Mouse (Mus musculus): ENCODE results near the gene Cd180.

Cd180 gene

GRCm38 (mm10) chr13:102778859-102779258 is 85.5 kb downstream of the Cd180 start:
- in situ Hi-C loops (cut with MboI): no loop called here

DNA sequence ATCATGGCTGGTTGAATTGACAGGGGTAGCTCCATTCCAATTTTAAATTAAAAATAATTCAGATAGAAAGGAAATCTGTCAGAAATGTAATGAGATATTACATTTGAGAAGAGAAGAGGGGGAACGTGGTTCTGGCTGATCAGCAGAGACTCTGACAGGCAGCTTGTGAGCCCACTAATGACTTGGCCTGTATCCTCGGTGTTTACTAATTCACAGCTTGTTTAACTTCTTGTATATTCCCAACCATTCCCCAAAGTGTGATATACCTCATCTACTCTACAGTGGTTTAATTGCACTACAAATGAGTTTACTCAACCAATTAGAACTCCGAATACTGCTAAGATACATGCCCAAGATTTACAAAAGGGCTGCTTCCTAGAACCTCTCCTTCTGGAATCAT is 85.9 kb downstream of the Cd180 start:
- in situ Hi-C loops (cut with MboI): no loop called here

DNA sequence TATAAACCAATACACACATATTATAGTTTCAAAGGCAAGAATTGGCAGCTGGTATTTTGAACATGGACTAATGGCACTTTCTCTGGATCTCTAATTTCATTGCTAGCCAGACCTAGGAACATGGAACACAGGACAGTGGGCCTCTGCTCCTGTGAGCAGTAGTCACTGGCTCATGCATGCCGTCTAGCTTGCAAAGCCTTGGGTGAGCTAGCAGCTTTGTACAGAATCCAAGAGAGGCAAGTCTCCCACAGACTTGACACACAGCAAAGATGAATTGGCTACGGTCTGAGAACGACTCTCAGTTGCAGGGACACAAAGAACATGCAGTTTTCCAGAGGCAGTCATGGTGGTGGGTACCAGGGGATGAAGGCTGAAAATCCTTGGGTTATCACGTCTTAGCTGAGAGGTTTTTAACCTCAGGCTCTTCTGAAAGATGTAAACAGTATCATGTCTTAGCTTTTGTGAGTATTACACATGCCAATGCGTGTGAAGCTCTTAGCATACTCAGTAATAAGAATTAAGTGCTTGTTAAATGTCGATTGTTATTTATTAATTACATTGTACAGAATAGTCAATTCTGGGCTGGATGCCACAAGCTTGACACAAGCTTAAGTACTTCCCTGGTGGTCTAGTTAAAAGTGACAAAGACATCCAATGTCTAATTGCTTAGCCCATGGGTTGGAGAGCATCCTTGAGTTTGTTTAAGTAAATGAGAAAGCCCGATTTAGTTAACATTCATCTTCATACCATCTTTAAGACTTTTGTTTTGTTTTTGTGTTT is 90.4 kb downstream of the Cd180 start:
- in situ Hi-C loops (cut with MboI): no loop called here

DNA sequence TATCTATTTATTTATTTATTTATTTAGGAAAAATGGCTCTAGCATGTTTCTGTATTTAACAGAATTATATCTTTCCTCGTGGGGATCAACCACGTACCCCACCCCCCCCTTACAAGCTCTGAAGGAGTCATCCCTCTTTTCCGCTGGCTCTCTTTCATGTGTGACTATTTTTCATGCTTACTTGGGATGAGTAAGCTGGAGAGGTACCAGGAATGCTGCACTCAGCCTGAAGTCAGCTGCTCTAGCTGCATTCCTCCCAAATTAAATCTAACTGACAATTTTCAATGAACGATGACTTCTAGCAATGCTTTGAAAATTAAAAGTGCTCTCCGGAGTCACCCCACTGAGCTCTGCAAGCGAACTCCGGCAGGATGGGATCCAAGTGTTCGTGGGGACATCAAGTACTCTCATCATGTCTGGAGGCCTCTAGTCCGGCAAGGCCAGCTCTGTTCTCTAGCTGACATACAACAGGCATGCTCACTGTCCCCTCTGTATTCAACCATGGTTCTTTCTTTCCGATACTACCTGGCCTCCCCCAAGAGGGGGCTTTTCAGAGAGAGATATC is 93.4 kb downstream of the Cd180 start:
- in situ Hi-C loops (cut with MboI): no loop called here
